Mouse (Mus musculus) hindbrain, embryonic 11.5 days (tissue): Measurements from ENCODE around the gene Fam189a1. TPM values are rescaled to one million over a fixed set of nuclear protein-coding genes. Genes with fewer than 3 reads are reported as not detected.

Experiments used
- ATAC-seq: fragments of 200-750 bp; cut with Nextera tagmentation; 2 replicates; pipeline ENCODE4 v1.8.0; 2017; ENCODE audit warnings: mild to moderate bottlenecking, moderate TSS enrichment, moderate library complexity; ENCODE audit not compliant: low FRiP score
- DNase-seq: peaks from one replicate; pipeline ENCODE4 v3.0.0-alpha.2; 2015; ENCODE audit warnings: low spot score
- H3K27ac ChIP-seq: fragments of 300-500 bp; sonication (generic); 2 replicates; pipeline ENCODE4 v1.5.1; 2014; ENCODE audit warnings: mild to moderate bottlenecking, low read depth, low read length
- H3K27me3 ChIP-seq: fragments of 300-500 bp; sonication (generic); 2 replicates; pipeline ENCODE4 v1.6.1; 2014; ENCODE audit warnings: mild to moderate bottlenecking, low read length, moderate library complexity, mixed read lengths; ENCODE audit not compliant: control insufficient read depth, insufficient read depth
- H3K36me3 ChIP-seq: fragments of 300-500 bp; sonication (generic); 2 replicates; pipeline ENCODE4 v1.6.1; 2014; ENCODE audit warnings: mild to moderate bottlenecking, low read length, moderate library complexity, mixed read lengths; ENCODE audit not compliant: control insufficient read depth, insufficient read depth
- H3K4me1 ChIP-seq: fragments of 300-500 bp; sonication (generic); replicated peaks from 2 replicates; pipeline ENCODE4 v1.6.1; 2014; ENCODE audit warnings: low read length, mixed read lengths; ENCODE audit not compliant: control insufficient read depth, insufficient read depth
- H3K4me2 ChIP-seq: fragments of 300-500 bp; sonication (generic); replicated peaks from 2 replicates; pipeline ENCODE4 v1.6.1; 2014; ENCODE audit warnings: mild to moderate bottlenecking, low read depth, low read length
- H3K4me3 ChIP-seq: fragments of 300-500 bp; sonication (generic); 2 replicates; pipeline ENCODE4 v1.5.1; 2014; ENCODE audit warnings: low read depth, low read length
- H3K9ac ChIP-seq: fragments of 300-500 bp; sonication (generic); 2 replicates; pipeline ENCODE4 v1.6.1; 2014; ENCODE audit warnings: low read depth, low read length
- H3K9me3 ChIP-seq: fragments of 300-500 bp; sonication (generic); 2 replicates; pipeline ENCODE4 v1.6.1; 2016; ENCODE audit warnings: low read length; ENCODE audit not compliant: control insufficient read depth
- WGBS: fragments of 180-500 bp; shearing (Covaris S2); extraction: QIAGEN DNeasy Blood & Tissue Kit; methylation state at CpG from one replicate; pipeline ENCODE4 v1.1.7; 2014; 5-methylcytosine and 5-hydroxymethylcytosine counted together
- polyA plus RNA-seq: library from polyadenylated mRNA; unstranded; fragments of >200 nt; fragmentation: Nextera tagmentation; extraction: Ambion mirVana; gene quantifications from 2 replicates; pipeline ENCODE4 v1.2.1, GENCODE M21; 2014

Fam189a1 gene
- polyA plus RNA-seq, 1 experiment from 2014 or later, result 1.6 TPM

- H3K9me3 ChIP-seq, result no peaks in the 10 kb centered on the region
- H3K4me2 ChIP-seq, result no peak overlapping the region
- ATAC-seq, result no peak
- H3K4me1 ChIP-seq, result no peaks in the 10 kb centered on the region
- WGBS, result 88% methylated on average over 4 of the region's 4 CpGs
- no peaks in the 10 kb centered on the region for H3K27me3 ChIP-seq
- H3K27ac ChIP-seq, result no peak overlapping the region
- no peak overlapping the region for H3K9ac ChIP-seq
- H3K36me3 ChIP-seq, result no peaks in the 10 kb centered on the region
- H3K4me3 ChIP-seq, result no peak overlapping the region
- no peak for DNase-seq
Observed at GRCm38 (mm10) chr7:65091486-65091885, 64.9 kb downstream of the Fam189a1 start.

GRCm38 (mm10) chr7:65085972-65086371 lies 70.4 kb downstream of the Fam189a1 start:
- Histone ChIP-seq H3K4me2 (no peak overlapping the region), H3K27ac (no peak overlapping the region), H3K9ac (no peak overlapping the region), H3K4me3 (no peak overlapping the region), H3K4me1 (no peaks in the 10 kb centered on the region), H3K36me3 (no peaks in the 10 kb centered on the region), H3K9me3 (no peaks in the 10 kb centered on the region), H3K27me3 (no peaks in the 10 kb centered on the region)
- no peak for ATAC-seq
- no peak for DNase-seq
- WGBS, result 85% methylated on average over 6 of the region's 6 CpGs

GRCm38 (mm10) chr7:65082778-65083091 lies 73.6 kb downstream of the Fam189a1 start:
- no peaks in the 10 kb centered on the region for H3K9me3 ChIP-seq
- no peak overlapping the region for H3K4me2 ChIP-seq
- no peak for ATAC-seq
- no peak overlapping the region for H3K27ac ChIP-seq
- H3K27me3 ChIP-seq, result no peaks in the 10 kb centered on the region
- no peaks in the 10 kb centered on the region for H3K36me3 ChIP-seq
- no peaks in the 10 kb centered on the region for H3K4me1 ChIP-seq
- no peak overlapping the region for H3K4me3 ChIP-seq
- 32% methylated on average over 3 of the region's 3 CpGs for WGBS
- DNase-seq, result no peak
- no peak overlapping the region for H3K9ac ChIP-seq

- Histone ChIP-seq H3K27me3 (no peaks in the 10 kb centered on the region), H3K4me1 (no peaks in the 10 kb centered on the region), H3K4me2 (no peak overlapping the region), H3K9me3 (no peaks in the 10 kb centered on the region), H3K9ac (no peak overlapping the region), H3K36me3 (no peaks in the 10 kb centered on the region), H3K4me3 (no peak overlapping the region), H3K27ac (no peak overlapping the region)
- DNase-seq (no peak), ATAC-seq (no peak)
- 32% methylated on average over 6 of the region's 6 CpGs for WGBS
Observed at GRCm38 (mm10) chr7:65081979-65082777, 74.2 kb downstream of the Fam189a1 start.

- 95% methylated on average over 4 of the region's 4 CpGs for WGBS
- Histone ChIP-seq H3K27me3 (no peaks in the 10 kb centered on the region), H3K9me3 (0 out of 2 replicates have a peak, but pooled peaks cover 2% of the 10 kb centered on the region), H3K27ac (no peak overlapping the region), H3K4me3 (no peak overlapping the region), H3K4me1 (no peaks in the 10 kb centered on the region), H3K4me2 (no peak overlapping the region), H3K9ac (no peak overlapping the region), H3K36me3 (no peaks in the 10 kb centered on the region)
- no peak for ATAC-seq
- DNase-seq, result no peak
Observed at GRCm38 (mm10) chr7:65076134-65076533, 80.2 kb downstream of the Fam189a1 start.

GRCm38 (mm10) chr7:65074194-65074593 lies 82.2 kb downstream of the Fam189a1 start:
- Histone ChIP-seq H3K27ac (no peak overlapping the region), H3K4me2 (no peak overlapping the region), H3K9ac (no peak overlapping the region), H3K4me3 (no peak overlapping the region), H3K27me3 (no peaks in the 10 kb centered on the region), H3K4me1 (no peaks in the 10 kb centered on the region), H3K9me3 (0 out of 2 replicates have a peak, but pooled peaks cover 2% of the 10 kb centered on the region), H3K36me3 (no peaks in the 10 kb centered on the region)
- WGBS, result 48% methylated on average over 8 of the region's 9 CpGs
- DNase-seq, result no peak
- peak; percentile 51 for ATAC-seq

GRCm38 (mm10) chr7:65073555-65073954 lies 82.8 kb downstream of the Fam189a1 start:
- no peak overlapping the region for H3K4me3 ChIP-seq
- H3K9me3 ChIP-seq, result 0 out of 2 replicates have a peak, but pooled peaks cover 2% of the 10 kb centered on the region
- no peaks in the 10 kb centered on the region for H3K36me3 ChIP-seq
- WGBS, result 31% methylated on average over 6 of the region's 6 CpGs
- no peak overlapping the region for H3K4me2 ChIP-seq
- no peak overlapping the region for H3K27ac ChIP-seq
- DNase-seq (peak; percentile 81), ATAC-seq (peak; percentile 65; the same call in 1 of the 2 replicates)
- no peaks in the 10 kb centered on the region for H3K27me3 ChIP-seq
- no peaks in the 10 kb centered on the region for H3K4me1 ChIP-seq
- no peak overlapping the region for H3K9ac ChIP-seq

- no peaks in the 10 kb centered on the region for H3K27me3 ChIP-seq
- ATAC-seq, result no peak
- no peaks in the 10 kb centered on the region for H3K9me3 ChIP-seq
- 78% methylated on average over 7 of the region's 7 CpGs for WGBS
- H3K9ac ChIP-seq, result no peak overlapping the region
- H3K4me3 ChIP-seq, result no peak overlapping the region
- no peak overlapping the region for H3K27ac ChIP-seq
- H3K4me1 ChIP-seq, result no peaks in the 10 kb centered on the region
- H3K36me3 ChIP-seq, result no peaks in the 10 kb centered on the region
- no peak overlapping the region for H3K4me2 ChIP-seq
- no peak for DNase-seq
Observed at GRCm38 (mm10) chr7:65066211-65066610, 90.2 kb downstream of the Fam189a1 start.

- H3K4me2 ChIP-seq, result no peak overlapping the region
- H3K4me1 ChIP-seq, result no peaks in the 10 kb centered on the region
- H3K36me3 ChIP-seq, result no peaks in the 10 kb centered on the region
- DNase-seq (no peak), ATAC-seq (no peak)
- H3K9me3 ChIP-seq, result no peaks in the 10 kb centered on the region
- no peak overlapping the region for H3K27ac ChIP-seq
- H3K27me3 ChIP-seq, result no peaks in the 10 kb centered on the region
- no peak overlapping the region for H3K4me3 ChIP-seq
- no peak overlapping the region for H3K9ac ChIP-seq
- 83% methylated on average over 7 of the region's 7 CpGs for WGBS
Observed at GRCm38 (mm10) chr7:65065457-65065856, 90.9 kb downstream of the Fam189a1 start.
